Mouse (Mus musculus) heart, adult 9 months (tissue): ENCODE measurements around the gene Rps6kb1.
A peak's percentile ranks its signal among the peaks of the same experiment; 100 is the strongest.

ENCODE experiments used
- DNase-seq, 2 experiments: peaks; one replicate each; pipeline ENCODE4 v3.0.0; 2022; ENCODE audit warnings: low spot score in 2 of 2

Rps6kb1 gene

GRCm38 (mm10) chr11:86471785-86472184 is 72.8 kb downstream of the Rps6kb1 start:
- DNase-seq, result peak in 1 of 2 experiments; percentile 2

GRCm38 (mm10) chr11:86468971-86469370 is 75.6 kb downstream of the Rps6kb1 start:
- DNase-seq, result no peak

- no peak for DNase-seq
These were observed 76.3 kb downstream of the Rps6kb1 start for GRCm38 (mm10) chr11:86468345-86468744.

GRCm38 (mm10) chr11:86464275-86464674 is 80.3 kb downstream of the Rps6kb1 start:
- peak in 1 of 2 experiments; percentile 12 for DNase-seq

- no peak for DNase-seq
These were observed 82.0 kb downstream of the Rps6kb1 start for GRCm38 (mm10) chr11:86462579-86462978.

GRCm38 (mm10) chr11:86458866-86459265 is 85.7 kb downstream of the Rps6kb1 start:
- no peak for DNase-seq

- no peak for DNase-seq
These were observed 87.1 kb downstream of the Rps6kb1 start for GRCm38 (mm10) chr11:86457545-86457944.

GRCm38 (mm10) chr11:86453991-86454390 is 90.6 kb downstream of the Rps6kb1 start:
- no peak for DNase-seq
